Mouse (Mus musculus): ENCODE measurements at regions not wholly inside any gene's neighbourhood (a gene's known extent, or its start where the extent isn't known, plus 50 kb on each side); places are given as distances from the start of the nearest gene placed in this dataset.

- no peak for DNase-seq
Observed at GRCm38 (mm10) chr9:73331066-73331465, 217.8 kb downstream of the Rsl24d1 start.

- no peak for DNase-seq
Observed at GRCm38 (mm10) chr9:73336039-73336438, 222.8 kb downstream of the Rsl24d1 start.

DNA sequence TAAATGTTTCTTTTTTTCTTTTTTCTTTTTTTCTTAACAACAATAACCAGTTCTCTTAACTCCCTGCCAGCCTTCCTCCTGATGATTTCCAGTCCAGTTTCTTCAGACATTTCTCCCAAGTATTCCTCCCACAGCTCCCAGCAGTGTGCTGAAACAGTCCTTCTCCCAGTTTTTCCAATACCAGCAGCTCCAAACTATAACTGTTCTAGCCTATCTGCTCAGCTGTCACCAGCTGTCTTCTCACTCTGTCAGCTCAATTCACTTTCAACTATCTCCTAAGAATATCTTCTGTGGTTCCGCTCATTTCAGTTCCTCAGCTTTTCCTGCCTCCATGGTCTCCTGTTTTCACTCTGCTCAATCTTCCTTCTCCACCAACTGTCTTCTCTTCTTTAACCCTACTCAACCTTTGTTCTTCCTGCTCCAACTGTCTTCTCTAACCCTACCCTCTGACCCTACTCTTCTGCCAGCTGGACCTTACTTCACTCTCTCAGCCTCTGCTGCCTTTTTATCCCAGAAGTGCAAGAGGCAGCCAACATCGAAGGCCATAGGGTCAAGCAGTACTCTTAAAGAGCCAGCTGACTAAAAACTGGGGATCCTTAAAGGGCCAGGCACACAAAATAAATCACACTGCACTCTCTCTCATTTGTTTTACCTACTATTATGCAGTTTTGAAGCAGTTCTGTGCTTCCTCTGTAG is 224.0 kb downstream of the Rsl24d1 start:
- DNase-seq: no peak

- DNase-seq: no peak
Observed at GRCm38 (mm10) chr9:73355876-73356275, 242.7 kb downstream of the Rsl24d1 start.

GRCm38 (mm10) chr9:73358968-73359367 is 245.7 kb downstream of the Rsl24d1 start:
- DNase-seq: no peak

DNA sequence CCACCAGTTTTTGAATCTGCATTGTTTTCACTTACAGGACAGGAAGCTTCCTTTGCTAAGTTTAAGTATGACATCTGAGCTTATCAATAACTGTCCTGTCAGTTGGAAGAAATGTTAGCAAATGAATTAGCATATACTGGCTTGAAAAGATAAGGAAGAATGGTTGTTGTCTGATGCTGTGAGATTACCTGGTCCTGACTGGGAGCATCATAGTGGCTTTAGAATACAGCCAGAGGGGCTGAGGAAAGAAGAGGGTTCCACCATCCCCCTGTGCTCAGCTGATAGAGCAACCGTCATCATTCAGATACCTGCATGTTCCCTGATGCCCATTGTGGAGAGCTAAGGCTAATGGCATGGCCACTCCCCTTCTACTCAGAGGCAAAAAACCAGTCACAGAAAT is 267.5 kb downstream of the Rsl24d1 start:
- no peak for DNase-seq

- no peak for DNase-seq
Observed at GRCm38 (mm10) chr9:73392036-73392435, 278.8 kb downstream of the Rsl24d1 start.

DNA sequence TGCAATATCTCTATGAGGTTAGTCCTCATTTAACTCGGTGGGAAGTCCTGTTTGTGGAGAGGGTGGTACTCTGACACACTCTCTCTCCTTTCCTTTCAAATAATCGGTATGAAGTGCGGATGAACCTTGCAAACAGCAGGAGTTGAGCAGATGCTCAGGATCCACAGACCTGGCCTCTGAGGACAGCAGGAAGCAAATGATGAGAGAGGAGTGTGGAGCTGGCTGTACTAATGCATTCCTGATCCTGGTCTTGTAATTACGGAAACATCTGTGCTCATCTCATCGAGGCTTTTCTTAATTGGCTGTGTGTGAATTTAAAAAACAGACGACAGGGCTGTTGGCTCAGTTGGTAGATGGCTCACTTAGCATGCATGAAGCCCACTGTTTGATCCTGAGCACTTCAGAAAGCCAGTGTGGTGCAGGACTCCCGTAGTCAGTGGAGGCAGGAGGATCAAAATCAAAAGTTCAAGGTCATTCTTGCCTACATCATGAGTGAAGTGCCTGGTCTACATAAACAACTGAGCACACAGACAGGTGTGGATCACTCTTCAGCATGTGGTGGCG is 300.2 kb downstream of the Rsl24d1 start:
- no peak for DNase-seq

DNA sequence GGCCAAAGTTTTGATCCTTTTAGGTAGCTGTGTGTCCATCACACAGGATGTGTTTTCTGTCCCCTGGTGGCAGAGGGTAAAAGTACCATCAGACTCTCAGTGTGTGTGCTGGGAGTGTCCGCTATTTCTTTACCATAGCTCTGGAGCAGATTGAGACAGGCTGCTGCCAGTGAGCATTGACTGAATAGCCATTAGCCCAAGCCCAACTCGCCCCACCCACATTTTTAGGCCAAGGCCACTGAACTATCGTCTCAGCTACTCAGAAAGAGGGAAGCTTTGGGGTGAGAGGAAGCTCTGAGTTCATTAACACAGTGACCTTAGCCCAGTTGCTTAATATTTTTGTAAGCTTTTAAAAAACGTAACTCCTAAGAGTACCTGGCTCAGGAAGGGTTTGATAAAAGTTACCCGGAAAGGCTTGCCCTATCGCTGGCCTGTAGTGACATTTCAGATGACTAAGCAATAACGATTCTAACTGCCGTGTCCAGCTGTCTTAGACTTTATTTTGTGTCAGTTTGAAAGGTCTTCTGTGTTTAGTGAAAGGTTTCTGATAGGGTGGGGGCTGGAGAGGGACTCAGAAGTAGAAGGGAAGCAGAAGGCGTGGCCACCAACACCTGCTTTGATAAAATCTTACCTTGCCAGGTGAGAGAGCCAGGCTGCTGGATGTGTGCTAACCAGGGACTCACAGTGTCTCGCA is 303.0 kb downstream of the Rsl24d1 start:
- no peak for DNase-seq
